Mouse (Mus musculus): ENCODE measurements around the gene D430019H16Rik. TPM values are rescaled to one million over a fixed set of nuclear protein-coding genes. Genes with fewer than 3 reads are reported as not detected.

The D430019H16Rik gene
- polyA plus RNA-seq, 1 experiment from 2014 or later: 0.01 TPM

DNA sequence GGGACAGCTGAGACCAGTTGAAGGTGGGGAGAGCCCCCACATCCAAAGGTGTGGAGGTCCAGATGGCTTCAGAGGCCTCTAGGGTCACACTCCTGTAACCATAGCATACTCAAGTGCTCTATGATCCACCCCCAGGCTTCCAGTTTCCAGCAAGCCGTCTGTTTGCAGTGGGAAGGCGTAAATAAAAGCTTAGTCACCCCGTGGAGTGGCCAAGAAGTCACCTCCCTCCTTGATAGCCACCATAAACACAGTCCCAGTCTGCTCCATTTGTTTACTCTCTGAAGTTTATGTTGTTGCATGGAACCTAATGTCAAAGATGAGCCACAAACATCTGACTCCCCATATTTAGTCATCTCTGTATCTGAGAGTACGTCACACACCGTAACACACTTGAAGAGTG lies 83.5 kb downstream of the D430019H16Rik start:
- H3K27me3 ChIP-seq: no peaks in the 10 kb centered on the region
- no peak for DNase-seq (ENCODE audit: low read depth, low spot score)
- no peak for TF ChIP-seq CTCF (IDR thresholded peaks at IDR 0.05)
- CTCF ChIA-PET: no interaction called here
- ATAC-seq: no peak
- in situ Hi-C loops (cut with MboI; ENCODE audit: low pct_unique_long_range_greater_than_20kb): no loop called here
- POLR2A ChIA-PET: interaction anchor here (0.6 kb wide), 1 partner anchor 33 kb away, joined by 3 read pairs; no protein-coding TSS in a partner anchor

DNA sequence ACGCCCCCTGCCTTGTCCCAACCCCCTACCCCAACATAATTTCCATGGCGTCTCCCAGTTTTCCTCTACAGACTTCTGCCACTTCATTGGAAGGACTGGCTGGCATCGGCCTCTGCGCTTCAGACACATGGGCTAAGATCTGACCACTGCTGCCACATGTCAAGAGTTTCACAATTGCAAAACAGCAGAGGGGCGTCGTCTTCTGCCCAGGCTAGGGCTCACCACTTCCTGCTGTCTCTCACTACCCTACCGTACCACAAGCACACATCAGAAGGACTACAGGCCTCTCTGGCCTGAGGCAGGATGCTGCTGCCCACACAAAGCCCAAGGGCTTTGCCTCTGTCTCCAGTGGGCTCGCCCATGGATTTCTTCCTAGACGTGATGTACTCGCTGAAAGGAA lies 86.0 kb downstream of the D430019H16Rik start:
- ATAC-seq (no peak), DNase-seq (ENCODE audit: low read depth, low spot score) (no peak)
- CTCF ChIA-PET: no interaction called here
- POLR2A ChIA-PET: no interaction called here
- no peaks in the 10 kb centered on the region for H3K27me3 ChIP-seq
- in situ Hi-C loops (cut with MboI; ENCODE audit: low pct_unique_long_range_greater_than_20kb): no loop called here
- no peak for TF ChIP-seq CTCF (IDR thresholded peaks at IDR 0.05)

DNA sequence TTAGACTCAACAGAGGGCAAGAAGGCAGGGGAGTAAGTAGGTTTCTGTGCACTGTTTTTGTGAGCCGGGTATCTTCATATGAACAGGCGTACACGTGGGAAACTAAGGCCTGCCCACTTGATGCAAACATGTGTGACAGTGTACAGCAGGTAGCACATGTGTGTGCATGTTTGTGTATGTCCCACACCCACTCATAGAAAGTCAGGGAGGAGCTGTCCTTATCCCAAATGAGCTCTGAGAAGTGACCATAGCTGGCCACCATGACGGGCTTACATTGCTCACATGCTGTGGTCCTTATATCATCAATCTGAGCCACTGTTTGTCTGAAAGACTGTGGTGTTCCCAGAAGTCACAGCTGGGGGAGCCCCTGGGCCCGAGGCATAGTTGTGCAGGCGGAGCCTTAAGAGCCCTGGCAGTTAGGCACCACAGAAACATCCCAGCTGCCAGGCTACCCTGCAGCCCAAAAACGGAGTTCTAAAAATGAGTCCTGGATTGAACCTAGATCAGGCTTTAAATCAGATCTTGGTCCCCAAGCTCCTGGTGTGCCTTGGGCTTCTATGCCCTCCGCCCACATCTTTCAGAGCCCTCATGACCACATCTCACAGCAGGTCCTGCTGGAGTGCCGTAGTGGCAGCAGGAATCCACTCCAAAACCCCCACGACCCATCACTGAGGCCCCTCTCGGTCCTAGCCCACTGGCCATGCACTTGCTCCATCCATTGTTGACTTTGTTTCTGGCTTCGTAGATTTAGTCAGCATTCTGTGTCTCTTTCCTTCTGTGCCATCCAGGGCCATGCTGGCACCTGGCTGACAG lies 88.1 kb downstream of the D430019H16Rik start:
- in situ Hi-C loops (cut with MboI; ENCODE audit: low pct_unique_long_range_greater_than_20kb): no loop called here

DNA sequence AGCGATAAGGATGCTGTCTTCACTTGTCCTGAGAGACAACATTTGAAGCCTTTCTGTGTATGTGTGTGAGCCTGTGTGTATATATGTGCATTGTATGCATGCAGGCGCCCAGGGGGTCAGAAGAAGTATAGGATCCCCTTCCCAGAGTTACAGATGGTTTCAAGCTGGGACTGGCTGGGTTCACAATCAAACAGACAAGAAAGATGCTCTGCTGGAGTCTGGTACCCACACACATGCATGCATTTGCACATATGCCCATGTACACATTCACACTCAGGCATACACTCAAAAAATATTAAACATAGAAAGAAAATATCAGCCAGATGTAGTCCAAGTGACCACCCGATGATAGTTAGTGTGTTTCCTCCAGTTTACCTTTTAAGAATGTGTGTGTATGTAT lies 88.9 kb downstream of the D430019H16Rik start:
- in situ Hi-C loops (cut with MboI; ENCODE audit: low pct_unique_long_range_greater_than_20kb): no loop called here
- H3K27me3 ChIP-seq: no peaks in the 10 kb centered on the region
- no peak for DNase-seq (ENCODE audit: low read depth, low spot score)
- CTCF ChIA-PET: no interaction called here
- no peak for ATAC-seq
- TF ChIP-seq CTCF (IDR thresholded peaks at IDR 0.05): no peak
- POLR2A ChIA-PET: no interaction called here

More for the DNA sequence above, 88.1 kb downstream of the D430019H16Rik start:
- ChIA-PET CTCF (no interaction called here), POLR2A (no interaction called here)
- DNase-seq (ENCODE audit: low read depth, low spot score): no peak
- no peak for ATAC-seq
- no peak for TF ChIP-seq CTCF (IDR thresholded peaks at IDR 0.05)
- H3K27me3 ChIP-seq: no peaks in the 10 kb centered on the region

Other genes with a start within 250 kb of the D430019H16Rik start
- not detected for gene Tcl1, start 231.1 kb upstream of the D430019H16Rik start, polyA plus RNA-seq (2021)
- gene Tunar, start 120.0 kb upstream of the D430019H16Rik start, polyA plus RNA-seq (2021): not detected
- 0.23 TPM for gene Bdkrb2, start 109.4 kb downstream of the D430019H16Rik start, polyA plus RNA-seq (2021)
- 0.18 TPM for gene Bdkrb1, start 149.2 kb downstream of the D430019H16Rik start, polyA plus RNA-seq (2021)
- 20.4 TPM for gene Gskip, start 231.0 kb downstream of the D430019H16Rik start, polyA plus RNA-seq (2021)
- gene Atg2b, start 231.4 kb downstream of the D430019H16Rik start, polyA plus RNA-seq (2021): 28.7 TPM

All from Patski (cell line).